8 mouse cellular contexts compared by ENCODE assay signal in the genomic region with DNA sequence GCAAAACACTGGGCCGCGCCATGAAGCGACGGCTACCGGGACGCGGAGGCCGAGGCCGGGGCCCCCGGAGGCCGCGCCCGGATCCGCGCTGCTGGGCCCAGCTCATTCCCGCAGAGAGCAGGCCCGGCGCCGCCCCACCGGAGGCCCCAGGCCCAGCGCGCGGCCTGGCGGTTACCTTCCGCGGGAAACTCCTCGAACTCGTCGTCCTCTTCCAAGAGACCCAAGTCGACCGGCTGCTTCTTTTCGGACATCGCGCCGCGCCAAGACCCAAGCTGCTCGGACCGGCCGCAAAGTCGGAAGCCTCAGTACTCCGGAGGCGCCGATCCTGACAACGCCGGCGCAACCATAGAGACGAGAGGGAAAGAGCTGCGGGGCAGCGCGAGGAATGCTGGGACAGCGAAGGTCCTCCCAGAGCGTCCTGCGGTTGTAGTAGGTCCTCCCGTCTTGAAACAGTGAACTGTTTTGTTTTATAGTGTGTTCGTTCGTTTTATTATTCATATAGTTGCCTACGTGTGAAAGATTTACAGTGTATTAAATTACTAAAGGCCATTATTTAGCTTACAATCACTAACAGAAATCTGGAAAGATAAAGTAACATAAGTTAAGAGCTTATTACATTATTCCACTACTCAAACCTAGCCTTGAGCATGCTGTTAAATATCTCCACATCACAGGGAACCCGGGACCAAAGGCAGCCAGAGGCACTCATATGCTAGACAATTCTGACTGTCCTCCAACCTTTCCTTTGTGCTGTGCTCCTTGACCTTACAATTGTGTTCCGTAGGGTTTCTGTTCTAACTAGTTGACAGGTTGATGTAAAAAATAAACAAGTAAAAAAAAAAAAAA. TPM values are rescaled to one million over a fixed set of nuclear protein-coding genes. Genes with fewer than 3 reads are reported as not detected.
A peak's percentile ranks its signal among the peaks of the same experiment; 100 is the strongest.
DNase-seq lines count a peak whose midpoint lies in the region; ATAC-seq and TF ChIP-seq lines count a peak whose summit lies in the region.

A gene (minus strand): TSS at position 360 of the 846 bp plus-strand sequence.

- peak within 1 kb of the TSS; percentile 81 for H3K4me2 ChIP-seq in forebrain, embryonic 13.5 days
- H3K4me2 ChIP-seq in liver, postnatal 0 days (ENCODE audit: low read depth, low read length), result peak within 1 kb of the TSS; percentile 75
- H3K4me2 ChIP-seq in neural tube, embryonic 14.5 days (ENCODE audit: low read depth, low read length), result peak within 1 kb of the TSS; percentile 64

- peak within 1 kb of the TSS; percentile 96 for H3K9ac ChIP-seq in ES-Bruce4 (ENCODE audit: low read depth, poor library complexity, severe bottlenecking)
- peak within 1 kb of the TSS; percentile 99 for H3K9ac ChIP-seq in forebrain, embryonic 13.5 days
- peak within 1 kb of the TSS; percentile 99 for H3K9ac ChIP-seq in liver, postnatal 0 days (replicated peaks)
- peak within 1 kb of the TSS; percentile 93 for H3K9ac ChIP-seq in neural tube, embryonic 14.5 days (replicated peaks; ENCODE audit: low read depth, low read length)

- H3K27ac ChIP-seq in ES-Bruce4 (ENCODE audit: insufficient read depth, low read length), result peak within 1 kb of the TSS; percentile 4; the same call in 1 of the 2 replicates
- peak within 1 kb of the TSS; percentile 84 for H3K27ac ChIP-seq in forebrain, embryonic 13.5 days
- peak within 1 kb of the TSS; percentile 97 for H3K27ac ChIP-seq in liver, postnatal 0 days (ENCODE audit: low read depth)
- peak within 1 kb of the TSS; percentile 85 for H3K27ac ChIP-seq in neural tube, embryonic 14.5 days (ENCODE audit: low read depth, low read length)

- H3K4me3 ChIP-seq in ES-Bruce4 (ENCODE audit: low read depth, low read length), result peak within 1 kb of the TSS; percentile 97
- H3K4me3 ChIP-seq in forebrain, embryonic 13.5 days, result peak within 1 kb of the TSS; percentile 89
- H3K4me3 ChIP-seq in liver, postnatal 0 days (ENCODE audit: low read depth, low read length), result peak within 1 kb of the TSS; percentile 97
- H3K4me3 ChIP-seq in neural tube, embryonic 14.5 days (ENCODE audit: low read depth, low read length), result peak within 1 kb of the TSS; percentile 91

- H3K36me3 ChIP-seq in ES-Bruce4 (ENCODE audit: control insufficient read depth, insufficient read depth, low read length, poor library complexity, severe bottlenecking), result no peaks in the 10 kb centered on the region
- peaks cover 7% of the 10 kb centered on the region; the same call in 1 of the 2 replicates for H3K36me3 ChIP-seq in forebrain, embryonic 13.5 days (ENCODE audit: poor library complexity, severe bottlenecking)
- H3K36me3 ChIP-seq in liver, postnatal 0 days (replicated peaks; ENCODE audit: insufficient read depth, low read length), result peaks cover 3% of the 10 kb centered on the region; the same call in 1 of the 2 replicates
- H3K36me3 ChIP-seq in neural tube, embryonic 14.5 days (ENCODE audit: control insufficient read depth, insufficient read depth, low read length), result no peaks in the 10 kb centered on the region

- ATAC-seq in cerebellum, adult (ENCODE audit: insufficient number of reproducible peaks, low FRiP score, low TSS enrichment), result peak; percentile 97
- peak; percentile 99 for ATAC-seq in forebrain, embryonic 13.5 days
- peak; percentile 97 for ATAC-seq in liver, postnatal 0 days
- ATAC-seq in neural tube, embryonic 14.5 days (ENCODE audit: low read depth), result peak; percentile 99

- peak; percentile 24 for TF ChIP-seq POLR2A in ES-Bruce4 (IDR thresholded peaks at IDR 0.05; ENCODE audit: insufficient read depth, low read length)

- TF ChIP-seq EP300 in ES-Bruce4 (IDR thresholded peaks at IDR 0.05; ENCODE audit: insufficient read depth, low read depth, low read length), result no peak
- no peak for TF ChIP-seq EP300 in liver, postnatal 0 days (IDR thresholded peaks at IDR 0.05; ENCODE audit: low read depth)

- DNase-seq in heart, postnatal 10 days, result peak; percentile 94
- DNase-seq in large intestine, adult 2 months (ENCODE audit: low read depth, low spot score), result peak; percentile 80
- peak; percentile 92 for DNase-seq in liver, postnatal 0 days
- DNase-seq in testis, postnatal 10 days (ENCODE audit: low spot score), result peak; percentile 91

- peaks cover 1% of the 10 kb centered on the region for H3K4me1 ChIP-seq in ES-Bruce4 (ENCODE audit: control insufficient read depth, insufficient read depth, low read length)
- H3K4me1 ChIP-seq in forebrain, embryonic 13.5 days, result peaks cover 21% of the 10 kb centered on the region
- H3K4me1 ChIP-seq in liver, postnatal 0 days (ENCODE audit: insufficient read depth), result peaks cover 11% of the 10 kb centered on the region
- peaks cover 13% of the 10 kb centered on the region; the same call in 1 of the 2 replicates for H3K4me1 ChIP-seq in neural tube, embryonic 14.5 days (ENCODE audit: control insufficient read depth, insufficient read depth, low read length)

- 2% methylated on average over 50 of the region's 59 CpGs for WGBS in forebrain, embryonic 13.5 days
- under 1% methylated on average over 59 of the region's 59 CpGs for WGBS in large intestine, adult 2 months
- WGBS in liver, postnatal 0 days (ENCODE audit: insufficient replicate concordance), result 1% methylated on average over 59 of the region's 59 CpGs
- 2% methylated on average over 51 of the region's 59 CpGs for WGBS in neural tube, embryonic 14.5 days

- intact Hi-C loops in heart, postnatal 10 days (cut with DNase I), result loop anchor here (10.0 kb wide), 2 partner anchors 376 to 474 kb away; a partner anchor contains a TSS

- no peaks in the 10 kb centered on the region for H3K27me3 ChIP-seq in ES-Bruce4 (ENCODE audit: control insufficient read depth, insufficient read depth, low read length, poor library complexity, severe bottlenecking)
- no peaks in the 10 kb centered on the region for H3K27me3 ChIP-seq in forebrain, embryonic 13.5 days
- no peaks in the 10 kb centered on the region for H3K27me3 ChIP-seq in liver, postnatal 0 days (ENCODE audit: insufficient read depth, low read length)
- no peaks in the 10 kb centered on the region for H3K27me3 ChIP-seq in neural tube, embryonic 14.5 days (ENCODE audit: control insufficient read depth, insufficient read depth, low read length)

- no peaks in the 10 kb centered on the region for H3K9me3 ChIP-seq in ES-Bruce4 (replicated peaks; ENCODE audit: control insufficient read depth, insufficient read depth, low read length, poor library complexity, severe bottlenecking)
- no peaks in the 10 kb centered on the region for H3K9me3 ChIP-seq in forebrain, embryonic 13.5 days (replicated peaks)
- no peaks in the 10 kb centered on the region for H3K9me3 ChIP-seq in liver, postnatal 0 days (ENCODE audit: low read length)
- H3K9me3 ChIP-seq in neural tube, embryonic 14.5 days (ENCODE audit: control insufficient read depth, low read length), result no peaks in the 10 kb centered on the region

- TF ChIP-seq CTCF in ES-Bruce4 (IDR thresholded peaks at IDR 0.05; ENCODE audit: low read depth, low read length), result no peak
- TF ChIP-seq CTCF in liver, postnatal 0 days (IDR thresholded peaks at IDR 0.05; ENCODE audit: low read depth), result no peak

RNA-seq across cellular contexts. Expression of the gene that starts here (rescaled TPM):
- polyA plus RNA-seq in ES-Bruce4 (2011; ENCODE audit: insufficient read depth, insufficient read length, low read depth, missing spikeins), result 111 and 114 TPM in 2 replicates
- polyA plus RNA-seq in forebrain, embryonic 13.5 days (2015; fragmentation: Nextera tagmentation; extraction: Ambion mirVana), result 265 and 298 TPM in 2 replicates
- 100 to 1,000 TPM; 103 to 116 TPM for total RNA-seq in heart, postnatal 10 days (2021)
- polyA plus RNA-seq in large intestine, adult 2 months (2012; rRNA removed), result 24.0 and 24.9 TPM in 2 replicates
- 138 and 139 TPM in 2 replicates for polyA plus RNA-seq in liver, postnatal 0 days (2015; fragmentation: Nextera tagmentation; extraction: Ambion mirVana)
- polyA plus RNA-seq in neural tube, embryonic 14.5 days (2014; fragmentation: Nextera tagmentation; extraction: Ambion mirVana), result 139 and 144 TPM in 2 replicates

Comparison
In these comparisons a context has a peak if more than half of its experiments do, and no peak if none do; other contexts are left out.
1. Peak in every context shown above with its lines: DNase-seq, ATAC-seq, H3K4me3 ChIP-seq and H3K27ac ChIP-seq.
2. H3K27ac ChIP-seq: peak in every context shown above with its lines; median percentile 97 in liver, postnatal 0 days; 85 in neural tube, embryonic 14.5 days; 84 in forebrain, embryonic 13.5 days; 4 in ES-Bruce4.